Mouse (Mus musculus): ENCODE data around the gene Fndc3a.
A peak's percentile ranks its signal among the peaks of the same experiment; 100 is the strongest.

Fndc3a gene

DNA sequence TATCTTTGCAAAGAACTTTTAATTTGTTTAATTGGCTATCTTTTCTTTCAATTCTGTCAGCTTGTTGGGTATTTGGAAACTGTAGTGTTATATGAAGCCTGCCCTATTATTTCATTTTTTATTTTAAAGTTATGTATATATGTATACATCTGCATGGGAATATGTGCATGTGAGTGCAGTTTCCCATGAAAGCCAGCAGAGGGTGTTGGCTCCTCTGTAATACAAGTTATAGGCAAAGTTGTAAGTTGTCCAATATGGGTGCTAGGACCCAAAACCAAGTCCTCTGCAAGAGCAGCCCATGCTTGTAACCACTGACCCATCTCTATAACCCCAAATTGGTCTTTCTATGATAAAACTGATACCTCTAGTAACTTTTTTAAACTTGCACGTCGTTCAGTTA lies 38.8 kb downstream of the Fndc3a start:
- DNase-seq: no peak

DNA sequence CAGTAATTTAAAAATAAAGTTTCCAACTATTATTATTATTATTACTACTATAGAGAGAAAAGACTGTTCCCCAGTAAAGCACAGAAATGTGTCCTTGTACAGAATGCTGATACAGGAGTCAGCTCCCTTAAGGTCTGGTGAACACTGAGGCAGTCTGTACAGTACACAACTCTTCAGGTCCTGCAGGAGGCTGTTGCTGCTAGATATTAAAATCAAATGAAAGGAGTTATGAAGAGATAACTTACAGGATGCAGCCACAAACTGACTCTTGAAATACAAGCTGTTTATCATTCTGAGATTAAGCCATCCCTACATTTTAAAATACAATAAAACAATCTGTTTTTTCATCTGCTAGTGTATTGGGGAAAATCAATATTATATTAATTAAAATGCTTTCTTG lies 60.5 kb downstream of the Fndc3a start:
- no peak for DNase-seq

GRCm38 (mm10) chr14:72645512-72645911 lies 64.3 kb downstream of the Fndc3a start:
- DNase-seq: no peak

- DNase-seq: no peak
Measured at GRCm38 (mm10) chr14:72644620-72645019, 65.2 kb downstream of the Fndc3a start.

- no peak for DNase-seq
Measured at GRCm38 (mm10) chr14:72638507-72638906, 71.3 kb downstream of the Fndc3a start.

- DNase-seq: peak in 1 of 2 experiments; percentile 36
Measured at GRCm38 (mm10) chr14:72633571-72633970, 76.2 kb downstream of the Fndc3a start.

GRCm38 (mm10) chr14:72625411-72625810 lies 84.4 kb downstream of the Fndc3a start:
- no peak for DNase-seq

- no peak for DNase-seq
Measured at GRCm38 (mm10) chr14:72604077-72604476, 105.7 kb downstream of the Fndc3a start.

- DNase-seq: no peak
Measured at GRCm38 (mm10) chr14:72603194-72603521, 106.6 kb downstream of the Fndc3a start.

- peak; percentile 97 to 99 for DNase-seq
Measured at GRCm38 (mm10) chr14:72602521-72603193, 107.1 kb downstream of the Fndc3a start.

- DNase-seq: no peak
Measured at GRCm38 (mm10) chr14:72601381-72602305, 108.2 kb downstream of the Fndc3a start.

DNA sequence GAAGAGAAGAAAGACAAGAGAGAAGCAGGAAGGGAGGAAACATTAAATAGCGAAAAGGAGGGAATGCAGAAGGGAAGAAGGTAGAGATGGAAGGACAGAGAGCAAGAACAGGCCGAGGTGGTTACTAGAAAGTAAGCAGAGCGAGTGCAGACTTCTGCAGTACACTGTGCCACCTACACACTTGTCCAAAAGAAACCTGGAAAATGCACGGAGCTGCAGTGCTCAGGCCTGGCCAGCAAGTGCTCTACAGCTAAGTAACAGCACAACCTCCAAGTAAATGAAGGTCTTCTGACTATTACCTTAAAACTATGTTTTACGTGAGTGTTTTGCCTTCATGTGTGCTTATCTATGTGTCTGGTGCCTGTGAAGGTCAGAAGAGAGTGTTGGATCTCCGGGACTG lies 109.4 kb downstream of the Fndc3a start:
- DNase-seq: no peak

- DNase-seq: no peak
Measured at GRCm38 (mm10) chr14:72598976-72599740, 110.6 kb downstream of the Fndc3a start.

DNA sequence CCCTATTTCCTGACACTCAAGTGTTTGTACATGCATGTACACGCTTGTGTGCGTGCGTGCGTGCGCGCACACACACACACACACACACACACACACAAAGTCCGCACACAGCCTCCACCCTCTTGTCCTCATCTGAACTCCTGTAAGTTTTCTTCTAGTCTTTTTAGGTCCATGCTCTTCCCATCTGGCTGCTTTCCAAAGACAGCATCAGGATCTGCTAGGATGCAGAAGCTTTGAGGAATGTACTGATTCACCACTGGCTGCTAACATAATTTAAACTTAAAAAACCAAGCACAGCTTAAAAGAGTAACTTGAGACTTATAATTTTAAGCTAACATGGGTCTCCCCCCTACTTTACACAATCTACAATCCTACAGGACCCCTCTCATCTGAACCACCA lies 115.6 kb downstream of the Fndc3a start:
- DNase-seq: peak; percentile 11 to 33

- DNase-seq: no peak
Measured at GRCm38 (mm10) chr14:72589415-72589814, 120.4 kb downstream of the Fndc3a start.

GRCm38 (mm10) chr14:72582979-72583378 lies 126.8 kb downstream of the Fndc3a start:
- no peak for DNase-seq

DNA sequence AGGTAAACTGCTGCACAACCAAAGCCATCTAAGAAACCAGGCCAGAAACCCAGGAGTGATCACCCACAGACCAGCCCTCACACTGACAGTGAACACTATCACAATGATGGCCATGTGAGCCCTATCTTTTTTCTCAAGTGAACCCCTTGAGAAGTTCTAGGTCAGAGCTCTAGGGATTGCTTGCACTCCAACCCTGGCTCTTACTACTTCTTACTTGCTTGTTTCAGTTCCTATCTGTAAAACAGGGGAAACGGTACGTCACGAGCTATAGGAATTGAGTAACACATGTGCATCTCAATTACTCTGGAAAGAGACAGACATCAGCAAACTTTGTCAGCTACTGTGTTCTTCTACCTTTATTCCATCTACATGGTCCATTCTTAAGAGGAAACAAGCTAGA lies 128.8 kb downstream of the Fndc3a start:
- DNase-seq: no peak

DNA sequence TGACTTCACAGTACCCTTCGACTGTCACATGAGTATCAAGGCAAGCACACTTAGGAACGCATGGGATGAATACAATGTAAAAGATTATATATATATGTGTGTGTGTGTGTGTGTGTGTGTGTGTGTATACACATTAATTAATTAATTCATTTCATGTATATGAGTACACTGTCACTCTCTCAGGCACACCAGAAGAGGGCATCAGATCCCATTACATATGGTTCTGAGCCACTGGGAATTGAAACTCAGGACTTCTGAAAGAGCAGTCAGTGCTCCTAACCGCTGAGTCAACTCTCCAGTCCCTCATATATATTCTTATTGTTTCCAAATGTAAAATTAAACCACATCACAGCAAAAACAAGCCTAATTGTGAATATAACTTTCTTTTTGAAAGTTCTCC lies 133.5 kb downstream of the Fndc3a start:
- no peak for DNase-seq

DNA sequence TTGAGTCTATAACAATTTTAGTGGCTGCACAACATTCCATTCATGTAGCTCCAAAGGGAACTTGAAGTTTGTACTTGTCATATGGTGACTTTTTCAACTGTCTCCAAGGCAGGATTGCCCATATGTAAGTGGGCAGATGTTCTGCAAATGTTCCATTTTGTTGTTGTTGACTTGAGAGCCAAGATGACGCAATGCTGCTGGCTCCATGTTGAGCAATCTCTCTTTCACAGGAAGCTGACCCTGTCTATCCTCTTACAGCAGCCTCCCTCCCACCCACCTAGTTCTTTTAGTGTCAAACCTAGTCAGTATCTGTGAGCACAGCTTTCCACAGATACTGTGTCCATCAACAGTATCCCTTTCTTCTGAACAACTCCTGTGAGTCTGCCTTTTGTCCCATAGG lies 145.9 kb downstream of the Fndc3a start:
- no peak for DNase-seq

- no peak for DNase-seq
Measured at GRCm38 (mm10) chr14:72558795-72559194, 151.0 kb downstream of the Fndc3a start.

DNA sequence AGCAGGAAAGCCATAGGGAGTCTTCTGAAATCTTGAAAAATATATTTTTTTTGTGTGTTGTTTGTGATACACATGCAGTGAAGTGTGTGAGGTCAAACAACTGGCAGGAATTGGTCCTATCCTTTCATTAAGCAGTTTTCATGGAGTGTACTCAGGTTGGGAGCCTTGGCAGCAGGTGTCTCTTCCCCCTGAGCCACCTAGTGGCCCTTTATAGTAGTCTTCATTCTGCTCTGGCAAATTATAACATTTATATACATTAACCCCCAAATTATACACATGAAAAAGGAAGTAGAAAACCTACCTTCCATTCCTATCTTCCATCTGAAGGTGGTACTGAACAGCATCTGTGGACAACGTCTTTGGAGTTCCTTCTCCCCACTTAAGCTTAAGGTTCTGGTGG lies 154.0 kb downstream of the Fndc3a start:
- DNase-seq: no peak

DNA sequence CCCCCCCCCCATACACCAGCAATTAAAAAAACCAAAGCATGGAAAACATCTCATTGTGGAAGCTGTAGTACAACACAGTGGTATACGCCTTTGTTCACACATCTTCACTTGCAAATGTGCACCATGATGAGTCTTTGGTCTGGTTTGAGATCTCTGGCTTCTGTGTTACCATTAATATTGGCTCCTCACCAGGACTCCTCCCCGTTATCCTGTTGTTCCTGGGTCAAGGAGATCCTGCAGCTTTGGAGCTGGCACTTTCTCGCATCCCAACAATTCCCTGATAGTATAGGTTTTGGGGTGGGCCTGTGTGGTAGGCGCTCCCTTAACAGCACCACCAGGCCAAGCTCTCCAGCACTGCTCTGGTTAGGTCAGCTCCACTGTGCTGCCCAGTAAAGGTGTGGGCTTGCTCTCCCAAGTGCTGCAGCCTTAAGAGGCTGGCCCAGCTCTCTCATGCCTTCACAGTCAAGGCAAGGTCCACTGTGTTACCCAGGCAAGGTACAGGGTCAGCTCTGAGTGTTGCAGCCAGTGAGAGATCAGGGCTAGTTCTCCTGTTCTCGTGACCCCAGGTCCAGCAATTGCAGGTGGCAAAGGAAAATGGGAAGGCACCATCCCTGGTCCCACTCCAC lies 173.3 kb downstream of the Fndc3a start:
- DNase-seq: peak; percentile 65 to 89

DNA sequence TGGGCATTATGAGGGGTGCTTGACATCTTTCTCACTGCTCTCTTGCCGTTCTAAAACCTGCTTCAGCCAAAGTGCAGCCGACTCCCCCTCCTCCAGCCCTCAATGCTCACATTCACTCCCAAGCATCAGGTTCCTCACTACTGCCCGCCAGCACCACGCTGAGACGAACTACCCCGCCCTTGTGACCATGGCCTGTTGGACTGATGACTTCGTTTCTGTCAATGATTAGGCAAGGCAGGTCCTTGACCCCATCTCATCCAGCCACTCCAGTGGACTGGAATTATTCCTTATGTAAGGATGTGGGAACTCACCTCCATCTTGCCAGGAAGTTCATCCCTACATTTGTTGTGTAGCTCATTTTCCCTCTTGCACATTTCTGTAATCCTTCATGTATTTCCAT lies 175.9 kb downstream of the Fndc3a start:
- peak; percentile 76 to 92 for DNase-seq
